Mouse (Mus musculus): ENCODE data around the gene Elovl7. TPM values are rescaled to one million over a fixed set of nuclear protein-coding genes. Genes with fewer than 3 reads are reported as not detected.

Elovl7 gene
- total RNA-seq, 1 experiment: 1.4 TPM

DNA sequence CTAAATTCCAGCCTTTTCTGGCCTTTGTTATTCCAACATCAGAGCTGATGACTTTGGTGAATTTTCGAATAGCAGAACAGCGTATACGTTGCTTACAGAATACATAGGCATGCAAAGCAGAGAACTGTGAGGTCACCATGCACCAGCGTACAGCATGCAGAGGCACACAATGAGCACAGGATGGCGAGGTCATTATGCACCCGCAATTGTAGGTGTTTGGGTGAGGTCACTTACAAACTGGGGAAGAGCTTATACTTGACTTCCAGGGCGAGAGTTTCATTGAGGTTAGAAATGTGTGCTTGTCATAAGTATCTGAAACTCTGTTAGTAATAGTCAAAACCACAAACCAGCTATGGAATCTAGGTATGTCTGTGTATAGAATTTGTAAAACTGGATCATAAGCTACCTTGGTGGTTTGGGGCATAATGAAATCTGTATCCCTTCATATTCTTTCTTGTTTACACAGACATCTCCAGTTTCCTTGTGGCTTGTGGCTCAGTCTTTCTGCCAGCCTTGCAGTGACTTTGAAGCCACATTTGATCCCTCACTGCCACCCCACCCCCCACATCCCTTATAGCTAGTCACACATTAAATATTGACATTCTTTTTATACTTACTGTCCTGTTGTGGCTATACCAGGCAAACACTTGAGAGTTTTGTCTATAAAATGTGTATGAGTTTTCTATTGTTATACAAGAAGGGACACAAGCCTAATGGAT, 88.9 kb downstream of the Elovl7 start:
- Histone ChIP-seq H3K4me1 (ENCODE audit: control insufficient read depth in 2 of 2, insufficient read depth in 2 of 2, low read length in 2 of 2, poor library complexity in 1 of 2) (peaks cover 3 to 5% of the 10 kb centered on the region in 2 experiments; a peak in 2 of 4 replicates), H3K36me3 (ENCODE audit: control insufficient read depth, insufficient read depth, low read length, poor library complexity, severe bottlenecking) (no peaks in the 10 kb centered on the region), H3K9ac (ENCODE audit: insufficient read depth, low read depth, low read length, poor library complexity, severe bottlenecking) (no peak overlapping the region), H3K27ac (ENCODE audit: insufficient read depth, low read depth, low read length, poor library complexity, severe bottlenecking) (no peak overlapping the region), H3K9me3 (ENCODE audit: control insufficient read depth, insufficient read depth, low read depth, low read length) (no peaks in the 10 kb centered on the region), H3K4me3 (ENCODE audit: insufficient read depth in 1 of 2, low read depth in 1 of 2, low read length in 2 of 2, poor library complexity in 1 of 2, severe bottlenecking in 1 of 2) (no peak overlapping the region)
- in situ Hi-C loops (cut with MboI; ENCODE audit: low sequenced_read_pairs in 2 of 2, unreplicated experiment in 2 of 2): no loop called here
- DNase-seq (ENCODE audit: low read depth, low spot score): no peak
- TF ChIP-seq HCFC1 (IDR thresholded peaks at IDR 0.05; ENCODE audit: borderline replicate concordance, insufficient read depth, low read length) (no peak), ZC3H11A (IDR thresholded peaks at IDR 0.05; ENCODE audit: borderline replicate concordance, low read depth, low read length) (no peak), MAFK (IDR thresholded peaks at IDR 0.05; ENCODE audit: insufficient read depth, low read depth, low read length) (no peak), ZNF384 (IDR thresholded peaks at IDR 0.05; ENCODE audit: low read depth, low read length) (no peak), CHD2 (IDR thresholded peaks at IDR 0.05; ENCODE audit: low read depth, low read length) (no peak)

DNA sequence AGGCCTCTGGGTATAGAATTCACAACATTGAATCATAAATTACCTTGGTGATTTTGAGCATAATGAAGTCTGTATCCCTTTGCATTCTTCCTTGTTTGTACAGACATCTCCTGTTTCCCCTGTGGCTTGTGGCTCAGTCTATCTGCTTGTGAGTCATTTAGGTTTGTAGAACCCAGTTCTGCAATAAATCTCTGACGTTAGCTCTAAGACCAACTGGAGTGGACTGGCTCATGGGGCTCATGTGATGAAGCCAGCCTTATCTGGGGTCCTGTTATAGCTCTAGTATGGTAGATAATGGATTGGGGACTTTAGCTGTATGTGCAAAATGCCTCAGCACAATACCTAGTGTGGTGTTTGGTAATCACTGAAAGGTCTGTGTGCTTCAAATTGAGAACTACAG, 89.6 kb downstream of the Elovl7 start:
- H3K27ac ChIP-seq (ENCODE audit: insufficient read depth, low read depth, low read length, poor library complexity, severe bottlenecking): no peak overlapping the region
- H3K36me3 ChIP-seq (ENCODE audit: control insufficient read depth, insufficient read depth, low read length, poor library complexity, severe bottlenecking): no peaks in the 10 kb centered on the region
- TF ChIP-seq CHD2 (IDR thresholded peaks at IDR 0.05; ENCODE audit: low read depth, low read length): no peak
- no peak for TF ChIP-seq ZNF384 (IDR thresholded peaks at IDR 0.05; ENCODE audit: low read depth, low read length)
- TF ChIP-seq ZC3H11A (IDR thresholded peaks at IDR 0.05; ENCODE audit: borderline replicate concordance, low read depth, low read length): no peak
- TF ChIP-seq MAFK (IDR thresholded peaks at IDR 0.05; ENCODE audit: insufficient read depth, low read depth, low read length): no peak
- no peak for TF ChIP-seq HCFC1 (IDR thresholded peaks at IDR 0.05; ENCODE audit: borderline replicate concordance, insufficient read depth, low read length)

DNA sequence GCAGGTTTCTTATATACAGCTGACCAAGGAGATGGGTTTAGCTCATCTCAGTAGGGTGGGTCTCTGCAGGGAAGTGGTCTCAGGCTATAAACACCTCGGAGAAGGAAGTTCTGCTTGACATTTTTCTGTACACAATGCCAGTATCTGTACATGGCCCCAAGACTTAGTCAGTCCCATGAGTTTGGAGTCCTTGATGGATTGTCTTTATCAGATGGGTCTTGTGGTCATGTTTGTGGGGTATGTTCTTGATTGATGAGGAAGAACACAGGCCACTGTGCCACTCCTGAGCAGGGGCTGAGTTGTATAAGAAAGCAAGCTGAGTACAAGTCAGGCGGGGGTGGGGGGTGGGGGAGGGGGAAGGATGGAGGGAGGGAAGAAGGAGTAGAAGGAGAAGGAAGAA, 90.5 kb downstream of the Elovl7 start:
- in situ Hi-C loops (cut with MboI; ENCODE audit: low sequenced_read_pairs in 2 of 2, unreplicated experiment in 2 of 2): no loop called here
- peaks cover 3% of the 10 kb centered on the region in 2 experiments; a peak in 2 of 4 replicates for H3K4me1 ChIP-seq (ENCODE audit: control insufficient read depth in 2 of 2, insufficient read depth in 2 of 2, low read length in 2 of 2, poor library complexity in 1 of 2)
- H3K9ac ChIP-seq (ENCODE audit: insufficient read depth, low read depth, low read length, poor library complexity, severe bottlenecking): no peak overlapping the region
- H3K36me3 ChIP-seq (ENCODE audit: control insufficient read depth, insufficient read depth, low read length, poor library complexity, severe bottlenecking): no peaks in the 10 kb centered on the region
- DNase-seq (ENCODE audit: low read depth, low spot score): no peak
- H3K4me3 ChIP-seq (ENCODE audit: insufficient read depth in 1 of 2, low read depth in 1 of 2, low read length in 2 of 2, poor library complexity in 1 of 2, severe bottlenecking in 1 of 2): no peak overlapping the region
- no peak for TF ChIP-seq HCFC1 (IDR thresholded peaks at IDR 0.05; ENCODE audit: borderline replicate concordance, insufficient read depth, low read length)
- TF ChIP-seq ZC3H11A (IDR thresholded peaks at IDR 0.05; ENCODE audit: borderline replicate concordance, low read depth, low read length): no peak
- TF ChIP-seq CHD2 (IDR thresholded peaks at IDR 0.05; ENCODE audit: low read depth, low read length): no peak
- TF ChIP-seq ZNF384 (IDR thresholded peaks at IDR 0.05; ENCODE audit: low read depth, low read length): no peak
- no peak for TF ChIP-seq MAFK (IDR thresholded peaks at IDR 0.05; ENCODE audit: insufficient read depth, low read depth, low read length)
- no peaks in the 10 kb centered on the region for H3K9me3 ChIP-seq (ENCODE audit: control insufficient read depth, insufficient read depth, low read depth, low read length)
- no peak overlapping the region for H3K27ac ChIP-seq (ENCODE audit: insufficient read depth, low read depth, low read length, poor library complexity, severe bottlenecking)

More for the DNA sequence above, 89.6 kb downstream of the Elovl7 start:
- in situ Hi-C loops (cut with MboI; ENCODE audit: low sequenced_read_pairs in 2 of 2, unreplicated experiment in 2 of 2): no loop called here
- Histone ChIP-seq H3K4me3 (ENCODE audit: insufficient read depth in 1 of 2, low read depth in 1 of 2, low read length in 2 of 2, poor library complexity in 1 of 2, severe bottlenecking in 1 of 2) (no peak overlapping the region), H3K4me1 (ENCODE audit: control insufficient read depth in 2 of 2, insufficient read depth in 2 of 2, low read length in 2 of 2, poor library complexity in 1 of 2) (peaks cover 3% of the 10 kb centered on the region in 2 experiments; a peak in 2 of 4 replicates), H3K9me3 (ENCODE audit: control insufficient read depth, insufficient read depth, low read depth, low read length) (no peaks in the 10 kb centered on the region), H3K9ac (ENCODE audit: insufficient read depth, low read depth, low read length, poor library complexity, severe bottlenecking) (no peak overlapping the region)
- no peak for DNase-seq (ENCODE audit: low read depth, low spot score)

DNA sequence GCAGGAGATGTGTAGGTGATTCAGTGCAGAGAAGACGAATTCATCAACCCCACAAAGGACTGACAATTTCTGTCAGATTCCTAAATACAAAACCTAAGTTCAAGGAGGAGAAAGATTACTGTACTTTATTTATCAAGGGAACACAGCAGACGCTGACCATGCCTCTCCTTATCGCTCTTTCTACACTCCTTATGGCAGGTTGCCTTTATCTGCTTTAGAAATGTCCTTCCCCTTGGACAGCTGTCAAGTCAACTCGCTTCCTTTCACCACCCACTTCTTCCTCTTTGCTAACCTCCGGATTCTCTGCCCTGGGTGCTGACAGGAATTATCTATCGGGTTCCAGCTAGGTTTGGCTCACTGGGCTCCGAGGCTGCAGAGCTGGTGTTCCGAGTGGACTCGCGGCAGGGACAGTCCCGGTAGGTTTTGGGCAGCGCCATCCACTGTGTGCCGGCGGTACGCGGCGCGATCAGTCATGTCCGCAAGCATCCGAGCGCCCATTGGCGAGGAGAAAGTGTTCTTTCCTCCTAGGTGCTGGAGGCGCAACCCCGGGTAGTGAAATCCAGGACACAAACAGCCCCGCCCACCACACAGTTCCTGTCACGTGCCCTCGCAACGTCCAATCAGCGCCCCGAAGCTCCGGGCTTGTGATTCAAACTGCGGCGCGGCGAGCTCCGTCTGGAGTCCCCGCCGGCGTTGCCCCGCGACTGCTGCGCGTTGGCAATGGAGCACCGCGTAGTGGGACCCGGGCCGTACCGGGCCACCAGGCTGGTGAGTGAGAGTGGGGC, 101.7 kb downstream of the Elovl7 start, which contains the start of gene Depdc1b:
TSS of gene Depdc1b (plus strand) at position 631 of the 785 bp plus-strand sequence.
- H3K27ac ChIP-seq (ENCODE audit: insufficient read depth, low read depth, low read length, poor library complexity, severe bottlenecking): no peak within 1 kb of the TSS
- H3K4me3 ChIP-seq (ENCODE audit: insufficient read depth in 1 of 2, low read depth in 1 of 2, low read length in 2 of 2, poor library complexity in 1 of 2, severe bottlenecking in 1 of 2): peak within 1 kb of the TSS; percentile 82 to 94
- TF ChIP-seq MAFK (IDR thresholded peaks at IDR 0.05; ENCODE audit: insufficient read depth, low read depth, low read length) (no peak), ZNF384 (IDR thresholded peaks at IDR 0.05; ENCODE audit: low read depth, low read length) (no peak), HCFC1 (IDR thresholded peaks at IDR 0.05; ENCODE audit: borderline replicate concordance, insufficient read depth, low read length) (no peak), CHD2 (IDR thresholded peaks at IDR 0.05; ENCODE audit: low read depth, low read length) (no peak), ZC3H11A (IDR thresholded peaks at IDR 0.05; ENCODE audit: borderline replicate concordance, low read depth, low read length) (no peak)
- peak within 1 kb of the TSS; percentile 92 for H3K9ac ChIP-seq (ENCODE audit: insufficient read depth, low read depth, low read length, poor library complexity, severe bottlenecking)
- H3K9me3 ChIP-seq (ENCODE audit: control insufficient read depth, insufficient read depth, low read depth, low read length): no peaks in the 10 kb centered on the region
- H3K36me3 ChIP-seq (ENCODE audit: control insufficient read depth, insufficient read depth, low read length, poor library complexity, severe bottlenecking): no peaks in the 10 kb centered on the region
- in situ Hi-C loops (cut with MboI; ENCODE audit: low sequenced_read_pairs in 2 of 2, unreplicated experiment in 2 of 2): no loop called here
- no peaks in the 10 kb centered on the region for H3K4me1 ChIP-seq (ENCODE audit: control insufficient read depth in 2 of 2, insufficient read depth in 2 of 2, low read length in 2 of 2, poor library complexity in 1 of 2)
- DNase-seq (ENCODE audit: low read depth, low spot score): peak; percentile 96
